Mouse (Mus musculus): ENCODE data around the gene Fbxw27.

- peak; percentile 64 for TF ChIP-seq CTCF (conservative IDR thresholded peaks at IDR 0.05; ENCODE audit: low read length)
- TF ChIP-seq NANOG (IDR thresholded peaks at IDR 0.05; ENCODE audit: borderline replicate concordance, low read length): no peak
These were observed 42.1 kb upstream of the Fbxw27 start, which contains the start of gene Nme6 for GRCm38 (mm10) chr9:109832391-109833087.
